Mouse (Mus musculus) NIH3T3 (cell line): ENCODE results near the gene 1700069L16Rik.

Experiments
- DNase-seq: peaks from one replicate; pipeline ENCODE4 v3.0.0-alpha.2; 2012; ENCODE audit warnings: low read depth

The 1700069L16Rik gene

DNA sequence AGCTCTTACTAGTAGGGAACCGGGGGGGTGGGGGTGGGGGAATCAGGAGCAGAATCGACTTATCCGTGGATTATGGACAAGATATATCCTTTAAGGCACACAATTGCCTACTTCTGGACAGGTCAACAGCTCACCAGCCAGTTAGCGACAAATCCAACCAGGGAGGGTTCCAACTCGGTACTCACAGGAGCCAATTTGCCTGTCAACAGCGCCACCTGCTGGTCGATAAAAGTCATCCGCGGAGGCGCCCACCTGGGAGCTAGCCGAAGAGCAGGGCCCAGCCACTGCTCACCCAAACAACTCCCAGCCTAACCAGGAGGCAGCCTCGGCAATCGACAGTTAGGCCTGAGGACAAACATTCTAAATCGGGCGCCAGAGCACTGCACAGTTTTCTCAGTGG lies at the start of gene 1700069L16Rik:
Gene 1700069L16Rik, minus strand, starts transcription at position 327 of the 400 bp plus-strand sequence.
- peak; percentile 87 for DNase-seq

DNA sequence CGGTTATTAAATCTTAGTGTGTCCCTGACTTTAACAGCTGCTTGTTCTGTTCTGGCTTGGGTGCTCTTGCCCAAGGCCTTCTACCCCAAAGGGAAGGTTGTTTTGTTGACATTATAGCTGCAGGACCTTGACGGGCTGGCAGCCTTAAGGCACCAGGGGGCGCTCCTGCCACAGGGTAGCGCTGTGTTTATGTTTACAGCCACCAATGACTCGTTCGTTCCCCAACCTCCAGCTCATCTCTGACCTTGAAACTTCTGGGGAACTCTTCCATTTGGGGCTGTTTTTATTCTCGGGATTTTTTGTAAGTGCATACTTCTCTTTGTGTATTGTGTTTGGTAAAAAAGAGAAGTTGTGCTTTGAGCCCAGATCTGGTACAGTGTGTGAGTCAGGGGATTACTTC lies 49.1 kb upstream of the 1700069L16Rik start:
- peak; percentile 95 for DNase-seq

- DNase-seq = no peak
These were observed 48.4 kb upstream of the 1700069L16Rik start for GRCm38 (mm10) chr5:113772905-113773519.

DNA sequence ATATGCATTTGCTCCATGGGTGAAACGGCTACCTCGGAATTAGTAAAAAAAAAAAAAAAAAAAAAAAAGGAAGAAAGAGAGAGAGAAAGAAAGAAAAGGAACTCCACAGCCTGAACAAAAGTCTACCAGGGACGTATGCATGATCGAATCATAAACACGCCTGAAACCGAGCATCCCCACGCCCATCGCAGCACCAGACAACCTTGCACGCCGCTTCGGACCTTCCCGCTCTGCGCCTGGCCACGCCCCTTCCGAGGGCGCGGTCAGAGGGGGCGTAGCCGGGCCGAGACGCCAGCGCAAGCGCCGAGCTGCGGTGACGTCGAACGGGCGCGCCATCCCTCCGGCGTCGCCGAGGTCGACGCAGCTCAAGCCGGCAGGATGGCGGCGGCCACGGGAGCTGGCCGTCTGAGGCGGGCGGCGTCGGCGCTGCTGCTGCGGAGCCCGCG lies 47.9 kb upstream of the 1700069L16Rik start, which contains the start of the genes Sart3 and Iscu:
Gene Sart3, minus strand, starts transcription at position 61 of the 446 bp plus-strand sequence.
Gene Iscu, plus strand, starts transcription at position 299 of the 446 bp plus-strand sequence.
- peak; percentile 98 for DNase-seq

- DNase-seq = peak; percentile 89
These were observed 46.9 kb upstream of the 1700069L16Rik start for GRCm38 (mm10) chr5:113771213-113772162.

GRCm38 (mm10) chr5:113768806-113769205 lies 44.2 kb upstream of the 1700069L16Rik start:
- DNase-seq = no peak

DNA sequence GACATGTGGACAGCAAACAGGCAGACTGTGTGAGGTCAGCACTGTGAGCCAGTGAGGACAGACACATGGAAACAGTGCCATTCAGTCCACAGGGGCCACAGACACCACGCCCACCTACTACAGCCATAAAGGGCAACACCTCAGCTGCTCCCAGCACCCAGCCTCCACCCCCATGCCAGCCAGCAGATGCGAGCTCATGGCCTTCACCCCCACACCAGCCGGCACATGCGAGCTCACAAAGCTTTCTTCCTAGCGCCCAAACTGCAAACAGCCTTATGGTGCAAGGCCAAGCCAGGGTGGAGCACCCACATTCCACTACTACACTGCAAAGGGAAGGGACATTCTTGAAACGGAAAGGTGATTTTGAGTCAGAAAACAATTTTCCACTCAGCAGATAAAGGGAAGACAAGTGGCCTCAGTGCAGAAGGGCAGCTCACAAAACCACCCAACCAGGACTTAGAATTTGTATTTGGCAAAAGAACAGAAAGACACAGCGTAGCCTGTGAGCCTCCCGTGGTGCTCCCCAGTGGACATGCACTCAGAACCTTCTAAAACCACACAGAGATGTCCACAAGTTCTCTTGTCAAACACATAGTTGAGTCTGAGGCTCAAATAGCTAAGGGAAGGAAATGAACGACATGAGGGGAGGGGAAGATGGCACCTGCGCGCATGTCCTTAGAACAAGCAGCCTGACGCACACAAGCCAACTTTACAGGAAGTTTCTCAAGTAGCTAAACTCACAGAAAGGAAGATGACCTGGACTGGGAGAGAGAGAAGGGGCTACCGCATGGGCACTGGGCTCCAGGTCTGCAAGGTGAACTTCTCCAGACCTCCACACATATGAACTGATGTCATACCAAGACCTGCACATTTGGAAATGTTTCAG lies 41.3 kb upstream of the 1700069L16Rik start:
- DNase-seq = no peak

DNA sequence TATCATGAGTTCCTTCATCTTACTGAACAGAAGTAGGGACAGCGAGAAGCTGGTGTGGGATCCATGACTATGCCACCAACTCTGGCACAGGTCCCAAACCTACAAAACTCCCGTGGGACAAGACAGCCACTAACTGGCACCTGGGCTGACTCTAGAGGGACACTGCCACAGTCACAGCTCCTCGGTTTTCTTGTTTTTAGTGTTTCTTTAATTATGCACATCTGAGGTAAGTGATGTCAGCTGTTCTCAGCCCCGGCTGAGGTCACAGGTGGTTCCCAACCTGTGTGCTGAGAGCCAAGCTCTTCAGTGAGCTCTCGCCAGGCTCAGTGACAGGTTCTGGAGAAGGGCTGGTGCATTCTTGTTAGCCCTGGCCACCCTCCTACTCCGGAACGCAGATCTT lies 39.9 kb upstream of the 1700069L16Rik start:
- no peak for DNase-seq

DNA sequence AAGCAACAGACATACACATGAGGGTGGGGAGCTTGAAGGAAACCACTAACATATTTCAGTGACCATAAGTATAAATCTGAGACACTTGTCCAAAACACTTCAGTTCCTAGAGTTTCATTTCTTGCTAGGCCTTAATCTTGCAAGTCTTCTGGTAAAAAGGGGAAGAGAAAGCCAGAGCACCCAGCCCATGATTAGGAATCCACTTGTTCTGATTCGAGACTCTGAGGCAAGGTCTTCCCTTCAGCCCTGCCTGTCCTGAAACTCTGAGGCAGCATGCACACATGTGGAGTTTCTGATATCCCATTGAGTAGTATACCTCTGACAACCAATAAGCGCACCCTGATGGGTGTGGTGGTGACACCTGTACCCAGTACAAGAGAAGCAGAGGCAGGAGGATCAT lies 37.0 kb upstream of the 1700069L16Rik start:
- no peak for DNase-seq

GRCm38 (mm10) chr5:113755347-113756030 lies 30.9 kb upstream of the 1700069L16Rik start:
- DNase-seq = no peak

DNA sequence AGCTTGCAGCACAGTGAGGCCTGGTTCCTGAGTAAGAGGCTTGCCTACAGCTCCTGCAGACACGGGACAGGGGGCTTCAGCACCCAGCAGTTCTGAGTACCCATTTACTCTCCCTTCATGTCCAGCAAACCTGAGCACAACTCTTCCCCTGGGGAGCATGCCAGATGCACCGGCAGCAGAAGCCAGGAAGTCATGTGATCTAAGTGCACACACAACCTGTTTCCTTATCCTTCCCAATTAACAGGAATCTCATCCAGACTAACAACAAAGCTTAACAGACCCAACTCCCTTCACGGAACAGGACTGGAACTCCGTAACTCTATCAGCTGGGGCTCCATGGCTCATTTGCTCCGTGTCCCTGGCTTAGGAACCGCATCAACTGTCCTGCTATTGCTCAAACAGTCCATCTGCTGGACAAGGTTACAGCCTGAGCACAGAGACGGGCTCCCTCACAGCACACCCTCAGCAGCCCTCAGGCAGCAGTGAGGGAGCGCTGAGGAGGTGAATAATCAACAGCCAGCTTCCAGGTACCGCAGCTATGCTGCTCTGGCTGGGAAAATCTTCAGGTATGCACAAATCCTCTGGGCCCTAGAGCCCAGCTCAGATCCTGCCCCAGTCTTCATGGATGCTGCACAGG lies 27.1 kb upstream of the 1700069L16Rik start:
- DNase-seq = no peak

DNA sequence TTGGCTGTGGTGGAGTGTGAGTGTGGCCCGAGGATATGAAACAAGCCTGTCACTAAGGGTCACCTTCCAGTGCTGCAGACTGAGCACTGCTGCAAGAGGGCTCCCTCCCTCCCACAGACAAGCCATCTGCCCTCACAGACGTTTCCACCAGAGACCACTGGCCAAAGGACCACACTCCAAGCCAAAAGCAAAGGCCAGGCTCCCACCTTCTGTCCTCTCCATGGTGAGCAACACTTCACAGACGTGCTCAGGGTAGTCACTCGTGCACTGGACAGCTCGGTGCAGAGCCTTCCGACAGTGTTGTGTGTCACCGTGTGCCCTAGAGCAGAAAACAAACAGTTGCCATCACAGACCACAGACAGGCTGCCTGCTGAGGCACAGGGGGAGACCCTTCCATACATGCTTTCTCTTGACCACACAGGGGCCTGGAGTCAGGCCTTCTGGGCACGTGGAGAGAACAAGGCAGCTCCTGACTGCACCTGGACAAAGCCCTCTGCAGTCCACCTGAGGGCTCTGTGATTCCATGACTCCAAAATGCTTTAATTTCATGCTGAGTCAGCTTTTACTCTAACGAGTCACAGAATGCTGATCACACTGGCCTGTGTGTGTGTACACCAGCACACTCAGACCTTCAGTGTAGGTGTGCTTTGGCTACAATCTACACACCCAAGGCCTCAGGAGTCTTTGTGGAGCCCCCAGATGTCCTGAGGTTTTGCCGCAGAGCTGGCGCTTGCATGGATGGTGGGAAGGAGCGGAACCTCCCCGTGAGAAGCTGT lies 24.2 kb upstream of the 1700069L16Rik start:
- no peak for DNase-seq

- no peak for DNase-seq
These were observed 23.1 kb upstream of the 1700069L16Rik start for GRCm38 (mm10) chr5:113747629-113748028.

- DNase-seq = no peak
These were observed 13.2 kb upstream of the 1700069L16Rik start for GRCm38 (mm10) chr5:113737607-113738237.

DNA sequence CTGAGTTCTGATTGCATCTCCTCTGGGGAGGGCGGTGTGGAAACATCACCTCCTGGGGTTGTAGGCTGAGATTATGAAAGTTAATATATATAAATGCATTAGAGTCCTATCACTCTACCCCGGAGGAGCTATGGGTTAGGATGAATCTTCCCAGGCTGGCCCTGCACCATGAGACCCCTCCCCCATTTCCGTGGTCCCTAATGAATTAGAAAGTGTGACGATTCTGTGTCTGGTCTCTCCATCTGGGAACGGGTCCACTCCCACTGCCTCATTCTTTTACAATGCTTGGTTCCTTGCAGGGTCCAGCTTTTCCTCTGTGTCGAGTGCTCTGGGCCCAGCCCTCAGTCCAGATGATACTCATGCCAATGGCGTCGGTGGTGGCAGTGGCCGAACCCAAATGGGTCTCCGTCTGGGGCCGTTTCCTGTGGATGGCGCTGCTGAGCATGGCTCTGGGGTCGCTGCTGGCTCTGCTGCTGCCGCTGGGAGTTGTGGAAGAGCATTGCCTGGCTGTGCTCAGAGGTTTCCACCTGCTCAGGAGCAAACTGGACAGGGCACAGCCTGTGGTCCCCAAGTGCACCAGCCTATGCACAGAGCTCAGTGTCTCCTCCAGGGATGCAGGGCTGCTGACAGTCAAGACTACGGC lies 12.1 kb upstream of the 1700069L16Rik start:
- peak; percentile 21 for DNase-seq

- no peak for DNase-seq
These were observed 11.5 kb upstream of the 1700069L16Rik start for GRCm38 (mm10) chr5:113736113-113736502.

DNA sequence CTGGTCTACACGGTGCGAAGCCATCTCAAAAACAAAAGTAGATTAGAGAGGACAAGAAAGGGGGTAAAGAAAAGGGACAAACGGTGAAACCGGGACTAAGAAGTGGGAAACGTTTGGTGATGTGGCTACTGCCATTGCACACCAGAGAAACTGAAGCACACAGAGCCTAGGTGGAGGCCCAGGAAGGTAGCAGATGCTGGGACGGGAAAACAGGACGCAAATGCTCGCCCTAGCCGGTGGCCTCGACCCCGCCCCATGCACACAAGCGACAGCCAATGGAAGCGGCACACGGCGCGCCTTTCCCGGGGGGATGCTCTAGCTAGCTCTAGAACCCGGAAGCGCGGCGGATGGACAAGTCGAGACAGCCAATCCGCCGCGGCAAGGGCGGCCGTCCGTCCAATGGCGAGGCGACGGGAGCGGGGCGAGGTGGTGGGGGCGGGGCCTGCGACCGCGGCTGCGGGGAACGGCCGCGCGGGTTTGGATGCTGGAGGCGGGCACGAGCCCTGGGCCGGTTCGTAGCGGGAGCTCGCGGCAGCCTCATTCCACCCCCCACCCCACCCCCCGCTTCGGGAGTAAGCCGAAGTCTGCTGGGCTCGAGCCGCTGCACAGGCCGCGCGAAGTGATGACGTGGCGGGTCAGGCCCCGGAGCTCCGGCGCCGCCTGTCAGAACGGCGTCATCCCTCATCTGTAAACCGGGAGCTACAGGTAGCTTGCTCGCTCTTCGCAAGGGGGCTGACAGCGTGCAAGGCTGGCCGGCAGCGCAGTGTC lies 11.0 kb upstream of the 1700069L16Rik start, which contains the start of gene Ficd:
Gene Ficd, plus strand, starts transcription at position 459 of the 768 bp plus-strand sequence.
- peak; percentile 99 for DNase-seq

DNA sequence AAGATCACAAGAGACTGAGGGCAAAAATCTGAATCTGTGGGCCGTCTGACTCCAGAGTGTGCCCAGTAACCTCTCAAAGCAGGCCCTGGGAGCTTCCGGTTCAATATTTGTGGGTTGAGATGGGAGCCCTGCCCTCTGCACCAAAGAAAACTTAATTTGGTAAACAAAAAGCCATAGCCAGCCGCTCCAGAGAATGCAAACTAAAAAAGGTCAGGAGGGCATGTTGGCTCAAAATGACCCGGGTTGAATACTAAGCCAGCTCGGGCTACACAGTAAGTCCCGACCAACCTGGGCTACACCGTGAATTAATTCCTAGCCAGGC lies 10.4 kb upstream of the 1700069L16Rik start:
- DNase-seq = no peak
